Mouse (Mus musculus) cerebellum, adult 9-11 months (tissue): ENCODE results near the gene Rnf17.

Experiments
- DNase-seq: peaks from one replicate; pipeline ENCODE4 v3.0.0; 2022

Rnf17 gene

DNA sequence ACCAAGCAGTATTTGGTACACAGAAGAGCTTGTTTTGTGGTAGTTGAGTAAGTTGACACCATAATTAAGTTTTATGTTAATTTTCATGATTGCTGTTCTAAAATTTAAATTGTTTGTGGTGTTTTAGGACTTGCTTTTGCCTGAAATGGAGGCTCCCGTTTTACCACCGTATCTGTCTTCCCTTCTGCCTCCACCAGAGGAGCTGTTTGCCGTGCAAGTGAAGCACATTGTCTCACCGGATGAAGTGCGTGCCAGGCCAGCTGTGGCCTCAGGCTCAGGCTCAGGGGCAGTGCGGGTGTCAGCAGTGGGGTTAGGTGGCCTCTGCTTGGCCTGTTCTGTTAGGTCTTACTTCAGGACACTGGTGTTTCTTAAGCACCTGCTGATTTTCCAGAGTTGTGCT is 109.7 kb downstream of the Rnf17 start:
- DNase-seq, result no peak

DNA sequence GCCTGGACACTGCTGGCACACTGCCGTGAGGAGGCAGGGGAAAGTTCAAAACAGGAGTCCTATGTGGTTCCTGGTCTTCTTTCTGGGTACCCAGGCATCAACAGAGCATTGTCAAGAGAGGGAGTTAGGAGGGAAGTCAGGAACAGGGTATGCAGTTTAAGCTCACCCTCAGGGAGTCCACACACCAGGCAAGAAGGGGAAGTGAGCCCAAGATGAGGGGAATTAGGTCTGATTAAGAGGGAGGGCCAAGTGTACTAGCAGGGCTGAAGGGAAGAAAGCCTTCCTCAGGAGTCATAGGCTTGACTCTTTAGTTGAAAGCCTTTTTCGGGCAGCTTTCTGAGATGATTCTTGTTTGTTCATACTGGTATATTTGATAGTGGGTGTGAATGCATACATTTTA is 112.4 kb downstream of the Rnf17 start:
- DNase-seq, result no peak

GRCm38 (mm10) chr14:56530788-56531187 is 128.4 kb downstream of the Rnf17 start:
- peak; percentile 76 for DNase-seq

GRCm38 (mm10) chr14:56544946-56545345 is 142.6 kb downstream of the Rnf17 start:
- peak; percentile 20 for DNase-seq

GRCm38 (mm10) chr14:56545491-56545890 is 143.1 kb downstream of the Rnf17 start:
- no peak for DNase-seq

- peak; percentile 95 for DNase-seq
These were observed 148.6 kb downstream of the Rnf17 start for GRCm38 (mm10) chr14:56550960-56551359.

DNA sequence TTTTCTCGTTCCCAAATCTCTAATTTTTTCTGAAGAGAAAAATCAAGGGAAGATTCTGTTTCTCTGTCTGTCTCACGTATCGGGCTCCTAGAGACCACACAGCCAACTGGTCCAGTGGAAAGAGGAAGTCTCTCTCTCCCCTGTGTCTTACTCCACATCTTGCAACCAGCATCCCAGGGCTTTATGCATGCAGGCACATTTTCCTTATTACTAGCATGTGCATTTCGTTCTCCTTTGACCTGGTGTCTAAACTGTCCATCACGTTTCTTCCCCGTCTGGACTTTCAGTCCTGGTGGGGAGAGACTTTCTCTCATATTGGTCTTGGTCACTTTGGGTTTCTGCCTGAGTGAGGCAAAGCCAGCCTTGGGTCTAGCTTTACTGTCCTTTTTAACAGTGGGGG is 150.5 kb downstream of the Rnf17 start:
- DNase-seq, result no peak

DNA sequence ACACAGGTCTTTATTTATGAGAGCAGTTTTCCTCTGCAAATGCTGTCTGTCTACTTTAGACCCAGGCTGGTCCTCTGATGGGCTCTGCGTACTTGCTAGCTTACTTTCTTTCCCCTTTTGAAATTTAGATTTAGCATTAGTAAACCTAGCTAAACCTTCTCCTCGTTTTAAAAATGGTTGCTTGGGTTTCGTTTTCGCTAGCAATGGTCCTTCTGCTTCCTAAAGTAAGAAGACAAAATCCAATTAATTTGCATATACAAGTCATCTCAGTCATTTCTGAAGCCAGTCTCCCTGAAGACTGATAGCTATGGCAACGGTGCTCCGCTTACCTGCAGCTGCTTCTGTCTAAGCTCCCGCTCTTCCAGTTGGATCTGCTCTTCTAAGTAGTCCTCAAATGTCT is 150.9 kb downstream of the Rnf17 start:
- DNase-seq, result no peak

- no peak for DNase-seq
These were observed 152.3 kb downstream of the Rnf17 start for GRCm38 (mm10) chr14:56554716-56555115.

DNA sequence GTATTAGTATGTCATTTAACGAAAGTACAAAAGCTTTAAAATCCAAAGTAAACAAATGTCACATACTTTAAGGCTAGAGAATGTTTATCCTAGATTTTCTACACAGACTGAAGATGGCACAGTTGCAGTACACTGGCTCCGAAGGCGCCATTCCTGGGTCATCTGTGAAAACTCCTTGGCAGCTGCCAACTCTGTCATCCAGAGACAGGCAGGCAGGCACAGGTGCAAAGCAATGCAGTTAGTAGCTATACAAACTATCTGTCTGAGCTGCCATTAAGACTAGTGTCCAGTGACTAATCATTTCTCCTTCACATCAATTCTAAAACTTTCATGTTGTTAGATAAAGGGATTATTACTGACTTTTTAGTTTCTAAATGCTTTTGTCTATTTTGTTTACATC is 156.8 kb downstream of the Rnf17 start:
- DNase-seq, result no peak

- DNase-seq, result no peak
These were observed 165.1 kb downstream of the Rnf17 start for GRCm38 (mm10) chr14:56567476-56567875.

DNA sequence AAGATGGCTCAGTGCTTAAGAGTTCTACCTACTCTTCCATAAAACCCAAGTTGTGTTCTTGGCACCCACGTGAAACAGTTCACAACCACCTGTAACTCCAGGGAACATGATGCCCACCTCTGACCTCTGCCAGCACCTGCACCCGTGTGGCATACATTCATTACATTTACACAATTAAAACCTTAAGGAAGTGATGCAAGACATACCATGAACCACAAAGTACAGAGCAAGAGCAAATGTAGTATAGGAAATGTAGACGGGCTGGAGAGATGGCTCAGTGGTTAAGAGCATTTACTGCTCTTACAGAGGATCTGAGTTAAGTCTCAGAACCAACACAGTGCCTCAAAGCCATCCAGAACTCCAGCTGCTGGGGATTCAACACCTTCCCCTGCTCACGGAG is 166.7 kb downstream of the Rnf17 start:
- DNase-seq, result no peak

DNA sequence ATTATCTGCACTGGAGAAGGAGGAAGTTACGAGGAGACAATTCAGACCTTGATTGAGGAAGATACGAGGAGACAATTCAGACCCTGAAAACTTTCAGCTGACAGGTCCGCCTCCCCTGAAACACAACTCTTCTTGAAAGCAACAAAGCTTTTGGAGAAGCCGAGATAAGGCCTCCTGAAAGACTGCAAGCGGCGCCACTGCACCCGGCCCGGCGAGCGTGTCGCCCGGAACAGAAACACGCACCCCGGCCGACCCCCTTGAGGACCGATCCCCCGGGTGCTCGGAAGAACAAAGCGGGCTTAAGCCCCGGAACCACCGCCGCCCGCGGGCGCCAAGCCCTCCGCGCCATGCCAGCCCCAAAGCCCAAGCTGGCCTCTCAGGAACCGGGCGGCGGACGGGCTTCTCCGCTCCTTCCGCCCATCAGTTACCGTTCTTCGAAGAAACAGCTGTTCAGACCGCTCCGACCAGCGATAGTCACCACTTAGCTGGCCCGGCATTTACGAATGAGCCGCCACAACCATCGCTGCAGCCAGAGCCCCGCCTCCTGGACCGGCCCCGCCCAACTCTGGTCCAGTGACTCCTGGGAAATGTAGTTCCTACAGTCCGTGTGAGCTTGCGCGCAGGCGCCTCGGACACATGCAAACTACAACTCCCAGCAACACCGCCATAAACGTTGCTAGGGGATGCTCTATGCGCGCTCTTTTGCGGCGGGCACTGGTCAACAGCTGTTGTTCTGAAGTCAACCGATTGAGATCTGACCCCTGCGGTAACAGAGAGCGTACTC is 169.1 kb downstream of the Rnf17 start:
- DNase-seq, result peak; percentile 97

DNA sequence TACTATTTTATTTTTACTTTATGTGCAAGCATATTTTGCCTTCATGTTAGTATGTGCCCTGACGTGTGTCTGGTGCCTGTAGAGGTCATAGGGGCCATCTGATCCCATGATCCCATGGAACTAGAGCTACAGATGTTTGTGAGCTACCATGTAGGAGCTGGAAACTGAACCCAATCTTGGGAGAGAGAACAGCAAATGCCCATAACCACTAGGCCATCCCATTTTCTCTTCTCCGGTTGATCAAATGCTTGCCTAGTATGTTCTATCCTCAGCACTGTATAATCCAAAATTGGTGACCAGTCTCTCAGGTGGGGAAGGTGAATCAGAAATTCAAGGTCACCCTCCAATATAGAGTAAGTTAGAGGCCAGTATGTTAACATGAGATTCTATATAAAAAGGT is 170.2 kb downstream of the Rnf17 start:
- no peak for DNase-seq
